Mouse (Mus musculus): Measurements from ENCODE around the gene Pkig.
"Not testable (repeated sequence)": the region's sequence is repeated elsewhere in the genome, so short reads cannot be mapped to it uniquely, and the experiment has no call there.

Pkig gene

GRCm38 (mm10) chr2:163644047-163644446 is 14.1 kb upstream of the Pkig start:
- DNase-seq: no peak

DNA sequence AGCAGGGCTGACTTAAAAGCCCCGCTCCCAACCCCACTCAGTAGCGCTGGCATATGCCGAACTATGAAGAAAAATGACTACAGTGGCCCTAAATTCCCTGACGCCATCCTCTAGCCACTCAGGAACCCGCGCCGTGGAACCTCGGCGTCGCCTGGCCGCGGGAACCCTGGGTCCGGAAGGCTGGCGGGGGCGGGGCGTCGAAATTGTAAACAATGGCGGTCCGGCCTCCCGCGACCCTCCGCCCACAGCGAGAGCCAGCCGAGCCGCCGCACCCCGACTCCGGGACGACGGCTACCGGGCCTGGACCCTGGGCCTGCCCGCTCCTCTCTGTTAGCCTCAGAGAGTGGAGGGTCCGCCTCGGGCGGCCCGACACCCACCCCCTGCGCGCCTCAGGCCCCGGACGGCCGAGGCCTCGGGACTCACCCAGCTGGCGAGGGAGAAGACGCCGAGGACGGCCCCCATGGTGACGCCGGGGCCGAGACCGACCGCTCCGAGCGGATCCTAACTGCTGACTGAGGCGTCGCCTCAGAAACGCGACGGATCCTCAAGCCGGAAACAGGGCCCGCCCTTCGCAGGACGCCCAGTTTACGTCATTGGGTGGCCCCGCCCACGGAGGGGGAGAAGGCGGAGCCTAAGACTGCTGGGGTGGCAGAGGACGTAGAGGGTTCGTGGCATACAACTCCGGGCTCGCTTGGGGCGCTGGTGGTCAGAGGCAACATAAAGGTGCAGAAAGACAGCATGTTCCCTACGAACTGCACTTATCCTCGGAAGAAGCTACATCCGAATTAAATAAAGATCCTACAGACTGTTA is 13.4 kb upstream of the Pkig start, which contains the start of gene Serinc3:
Gene Serinc3 (minus strand): TSS at position 557 of the 811 bp plus-strand sequence.
- DNase-seq: peak; percentile 100

- DNase-seq: peak in 1 of 2 experiments; percentile 33
Measured at GRCm38 (mm10) chr2:163645700-163646460, 12.3 kb upstream of the Pkig start.

- DNase-seq: no peak
Measured at GRCm38 (mm10) chr2:163646461-163647080, 11.6 kb upstream of the Pkig start.

DNA sequence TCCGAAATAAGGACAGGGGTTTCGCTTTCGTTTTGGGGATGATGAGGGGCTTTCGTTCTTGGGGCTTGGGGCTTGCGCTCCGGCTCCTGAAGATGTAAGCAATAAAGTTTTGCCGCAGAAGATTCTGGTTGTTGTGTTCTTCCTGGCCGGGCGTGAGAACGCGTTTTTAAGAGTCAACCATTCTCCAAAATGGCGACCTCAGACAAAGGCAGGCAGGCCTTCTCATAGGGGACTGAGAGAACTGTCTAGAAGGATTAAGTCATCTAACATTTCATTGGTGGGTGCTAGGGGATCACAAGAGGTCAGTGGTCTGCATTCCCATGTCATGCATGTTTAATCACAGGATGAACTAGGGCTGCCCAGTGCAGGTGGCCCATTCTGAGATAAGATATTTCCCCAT is 2.5 kb upstream of the Pkig start:
- DNase-seq: not testable (repeated sequence)

GRCm38 (mm10) chr2:163657486-163657885 is 700 bp upstream of the Pkig start:
- DNase-seq: no peak

DNA sequence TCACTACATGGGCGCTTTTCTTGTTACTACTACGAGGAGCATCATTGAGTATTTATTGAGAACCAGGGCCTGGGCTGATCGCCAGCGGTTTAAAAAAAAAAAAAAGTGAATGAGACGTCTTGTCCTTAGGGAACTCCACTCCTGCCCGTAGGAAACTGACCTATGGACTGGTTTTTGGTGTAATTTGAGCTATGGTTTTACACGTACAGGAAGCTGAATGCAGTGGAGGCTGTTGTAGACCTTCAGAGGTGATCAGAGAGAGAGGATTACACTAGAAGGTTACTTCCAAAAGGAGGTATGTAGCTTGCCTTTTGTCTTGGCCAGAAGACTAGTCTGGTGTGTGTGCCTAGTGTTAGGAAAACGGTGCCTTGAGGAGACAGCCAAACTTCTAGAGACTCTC is 755 bp downstream of the Pkig start:
- DNase-seq: no peak

GRCm38 (mm10) chr2:163659431-163659830 is 1.2 kb downstream of the Pkig start:
- peak; percentile 28 to 45 for DNase-seq

DNA sequence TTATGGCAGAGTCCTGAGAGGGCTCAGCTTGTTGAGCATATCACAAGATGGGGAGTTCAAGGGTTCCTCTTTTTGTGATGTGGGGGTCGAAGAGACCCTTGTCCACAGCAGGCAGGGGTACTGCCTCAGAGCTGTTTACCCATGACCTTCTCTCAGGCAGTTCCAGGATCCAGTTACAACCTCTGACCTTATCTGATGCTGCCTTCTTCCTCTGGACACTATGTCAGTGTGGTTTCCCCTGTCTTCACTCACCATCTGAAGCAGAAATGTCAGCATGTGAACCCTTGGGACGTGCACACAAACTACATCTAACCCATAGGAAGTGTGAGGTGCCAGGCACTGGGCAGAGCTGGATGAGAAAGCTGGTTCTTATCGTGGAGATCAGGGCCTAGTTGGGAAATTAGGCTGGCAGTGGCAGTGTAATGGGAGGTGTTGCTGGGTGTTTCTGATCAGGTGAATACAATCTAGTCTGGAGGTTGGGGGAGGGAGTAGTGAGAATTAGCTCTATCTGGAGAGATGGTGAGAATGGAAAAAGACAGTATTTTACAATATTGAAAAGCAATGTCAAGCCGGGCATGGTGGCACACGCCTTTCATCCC is 2.0 kb downstream of the Pkig start:
- DNase-seq: no peak

DNA sequence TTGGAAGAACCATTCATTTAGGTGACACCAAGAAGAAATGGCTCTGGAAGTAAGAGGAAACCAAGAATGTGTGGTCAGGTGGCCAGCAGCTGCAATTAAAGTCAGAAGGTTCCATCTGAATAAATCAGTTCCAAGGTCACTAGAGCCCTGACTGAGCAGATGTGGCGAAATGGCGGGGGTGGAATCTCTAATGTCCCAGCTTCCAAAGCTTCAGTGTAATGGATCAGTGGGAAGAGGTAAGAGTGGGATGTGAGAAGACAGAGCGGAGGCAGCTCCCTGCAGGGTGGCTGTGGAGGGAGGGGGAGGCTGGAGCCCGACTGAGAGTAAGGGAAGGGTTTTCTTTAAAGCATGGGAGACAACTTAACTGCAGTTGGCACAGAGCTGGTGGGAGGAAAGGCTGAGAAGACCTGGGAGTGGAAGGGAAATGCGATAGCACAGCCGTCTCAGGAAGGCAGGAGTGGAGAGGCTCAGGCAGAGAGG is 3.2 kb downstream of the Pkig start:
- no peak for DNase-seq

GRCm38 (mm10) chr2:163662076-163662475 is 3.9 kb downstream of the Pkig start:
- no peak for DNase-seq

DNA sequence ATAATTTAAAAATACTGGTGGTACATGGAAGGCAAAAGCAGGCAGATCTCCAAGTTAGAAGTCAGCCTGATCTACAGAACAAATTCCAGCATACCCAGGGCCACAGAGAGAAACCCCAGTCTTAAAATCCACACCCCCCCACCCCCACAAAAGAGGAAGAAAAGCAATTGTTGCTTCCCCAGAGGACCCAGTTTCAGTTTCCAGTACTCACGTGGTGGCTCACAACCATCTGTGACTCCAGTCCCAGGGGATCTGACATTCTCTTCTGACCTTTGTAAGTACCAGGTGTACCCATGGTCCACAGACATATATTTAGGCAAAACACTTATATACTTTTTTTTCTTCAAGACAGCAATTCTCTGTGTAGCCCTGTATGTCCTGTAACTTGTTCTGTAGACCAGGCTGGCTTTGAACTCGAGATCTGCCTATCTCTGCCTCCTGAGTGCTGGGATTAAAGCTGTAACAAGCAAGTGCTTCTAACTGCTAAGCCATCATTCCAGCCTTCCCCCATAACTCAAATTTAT is 4.6 kb downstream of the Pkig start:
- peak; percentile 43 to 58 for DNase-seq

GRCm38 (mm10) chr2:163663930-163664329 is 5.7 kb downstream of the Pkig start:
- DNase-seq: no peak

- no peak for DNase-seq
Measured at GRCm38 (mm10) chr2:163667045-163667444, 8.9 kb downstream of the Pkig start.

DNA sequence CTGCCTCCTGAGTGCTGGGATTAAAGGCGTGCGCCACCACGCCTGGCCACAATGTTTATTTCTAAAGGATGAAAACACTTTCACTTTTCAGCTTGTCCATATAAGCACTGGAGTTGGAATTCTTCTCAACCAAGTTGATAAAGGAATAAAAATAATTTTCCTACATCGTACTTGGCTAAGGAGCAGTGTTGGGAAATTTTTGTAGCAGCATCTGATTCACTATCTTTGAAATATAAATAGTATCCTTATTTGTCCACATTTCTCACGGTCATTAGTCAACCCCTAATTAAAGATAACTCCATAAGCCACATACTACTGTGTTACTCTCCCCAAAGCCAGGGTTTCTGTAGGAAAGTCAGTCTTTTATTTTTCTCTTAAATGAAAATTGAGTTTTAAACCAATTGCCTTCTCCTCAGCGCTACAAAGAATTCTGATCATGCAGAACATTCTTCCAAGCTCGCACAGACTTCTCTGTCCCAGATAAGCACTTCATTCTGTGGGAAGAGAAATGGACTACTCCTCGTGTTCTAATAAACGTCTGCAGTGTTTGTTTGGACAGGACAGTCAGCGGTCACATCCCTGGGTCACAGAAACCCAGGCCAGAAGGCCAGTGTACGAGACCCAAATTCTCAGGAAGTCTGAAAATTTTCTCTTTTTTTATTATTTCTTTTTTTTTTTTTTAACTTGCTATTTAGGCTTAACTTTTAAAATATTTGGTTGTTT is 12.8 kb downstream of the Pkig start:
- DNase-seq: no peak

DNA sequence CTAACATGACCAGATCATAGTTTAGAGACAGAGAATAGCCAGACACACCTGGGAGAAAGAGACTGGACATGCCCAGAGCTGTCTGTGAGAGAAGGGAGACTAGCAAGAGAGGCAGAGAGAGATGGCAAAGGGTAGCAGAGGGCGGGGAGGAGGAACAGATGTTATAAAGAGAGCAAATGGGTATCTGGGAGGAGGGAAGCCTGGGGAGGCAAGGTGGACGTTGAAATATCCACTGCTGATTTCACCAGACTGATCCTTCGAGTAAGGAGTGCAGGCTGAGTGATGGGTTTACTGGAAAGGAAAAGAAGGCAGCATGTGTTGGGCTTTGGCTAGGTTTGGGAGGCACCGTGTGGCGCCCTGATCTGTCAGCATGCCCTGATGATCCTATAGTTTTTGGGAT is 16.2 kb downstream of the Pkig start:
- no peak for DNase-seq

DNA sequence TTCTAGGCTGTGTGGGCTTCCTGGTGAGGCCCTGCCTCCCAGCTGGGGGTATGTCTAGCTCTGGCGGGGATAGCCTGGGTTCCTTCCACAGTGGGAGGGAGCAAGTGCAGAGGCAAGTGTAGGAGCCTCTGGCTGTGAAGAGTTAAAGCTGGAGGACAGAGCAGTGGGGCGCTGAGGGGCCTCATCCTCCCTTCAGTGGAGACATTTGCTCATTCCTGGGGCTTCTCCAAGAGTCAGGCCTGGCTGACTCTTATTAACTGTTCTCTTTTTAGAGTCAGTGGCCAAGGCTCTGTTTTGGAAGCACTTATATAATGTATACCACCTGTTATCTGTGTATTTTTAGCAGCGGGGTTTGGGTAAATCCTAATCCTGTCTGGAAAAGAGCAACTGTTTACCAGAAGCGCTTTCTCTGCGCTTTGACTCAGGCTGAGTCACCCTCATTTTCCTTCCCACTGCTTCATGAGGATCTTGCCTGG is 17.0 kb downstream of the Pkig start:
- no peak for DNase-seq

- DNase-seq: no peak
Measured at GRCm38 (mm10) chr2:163675662-163676061, 17.5 kb downstream of the Pkig start.

DNA sequence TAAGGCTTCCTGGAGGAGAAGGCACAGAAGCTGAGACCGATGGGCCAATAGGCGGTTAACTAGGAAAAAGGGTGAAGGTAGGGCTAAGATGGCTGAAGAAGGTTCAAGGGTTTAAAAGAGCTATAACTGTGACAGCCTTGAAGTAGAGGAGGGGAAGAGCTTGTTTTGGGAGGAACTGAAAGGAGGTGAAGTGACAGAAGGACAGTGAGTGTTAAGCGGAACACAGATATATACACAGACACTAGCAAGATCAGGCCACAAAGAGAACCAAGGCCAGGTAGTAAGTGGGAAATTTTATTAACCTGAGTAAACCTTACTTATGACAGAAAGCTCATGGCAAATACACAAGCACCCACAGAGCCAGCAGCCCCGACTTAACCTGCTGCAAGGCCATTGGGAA is 18.1 kb downstream of the Pkig start:
- no peak for DNase-seq

DNA sequence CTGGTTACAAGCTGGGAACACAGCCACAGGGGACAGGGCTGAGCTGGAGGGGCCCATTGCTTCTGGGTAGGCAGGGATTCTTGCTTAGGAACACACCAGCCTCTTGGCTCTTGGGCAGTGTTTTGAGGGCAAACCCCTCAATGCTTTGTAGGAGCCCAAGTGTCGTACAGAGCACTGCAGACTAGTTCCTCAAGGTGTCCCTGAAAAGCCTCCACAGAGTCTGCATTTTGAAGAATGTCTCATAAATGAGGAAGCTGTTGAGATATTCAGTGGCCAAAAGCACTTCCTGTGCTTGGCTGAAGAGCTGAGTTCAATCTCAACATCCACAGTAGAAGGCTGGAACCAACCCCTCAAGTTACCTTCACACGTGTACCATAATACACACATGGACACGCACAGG is 18.6 kb downstream of the Pkig start:
- no peak for DNase-seq

DNA sequence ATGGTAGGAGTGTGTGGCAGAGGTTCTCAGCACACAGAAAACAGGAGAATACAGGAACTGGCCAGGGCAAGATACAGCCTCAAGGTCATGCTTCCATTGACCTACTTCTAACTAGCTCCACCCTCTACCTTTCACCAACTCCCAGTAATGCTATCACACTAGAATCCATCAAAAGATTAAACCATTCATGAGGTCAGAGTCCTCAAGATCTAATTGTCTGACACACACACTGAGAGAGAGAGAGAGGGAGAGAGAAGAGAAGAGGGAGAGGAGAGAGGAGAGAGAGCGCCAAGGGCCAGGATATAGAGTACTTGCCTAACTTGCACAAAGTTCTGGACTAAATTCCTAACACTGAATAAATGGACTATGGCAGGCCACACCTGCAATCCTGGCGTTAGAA is 24.2 kb downstream of the Pkig start:
- DNase-seq: no peak

DNA sequence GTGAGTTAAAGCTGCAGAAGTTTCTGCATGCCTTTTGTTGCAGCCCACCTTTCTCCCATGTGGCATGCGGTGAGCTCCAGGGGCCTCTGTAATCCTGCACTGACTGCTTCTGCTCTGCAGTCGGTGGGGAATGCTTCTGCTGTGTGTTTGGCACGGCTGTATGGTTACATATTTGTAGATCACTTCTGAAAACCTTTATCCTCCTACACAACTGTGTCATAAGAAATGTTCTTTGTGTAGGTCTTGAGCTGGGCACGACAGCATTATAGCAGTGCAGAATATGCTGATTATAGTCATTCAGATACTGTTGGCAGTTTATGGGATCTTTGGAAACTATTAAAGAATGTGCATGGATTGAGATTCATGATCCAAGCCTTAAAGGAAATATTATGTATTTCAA is 27.1 kb downstream of the Pkig start:
- DNase-seq: no peak
